Mouse (Mus musculus) thymus, adult 2 months (tissue): ENCODE measurements around the gene Stap1.

Experiments
- CTCF ChIP-seq: fragments of 200-500 bp; IDR thresholded peaks from 2 replicates; pipeline ENCODE4 v1.5.1; 2012; ENCODE audit warnings: mild to moderate bottlenecking, control low read depth, low read length, moderate library complexity, borderline replicate concordance; ENCODE audit not compliant: control insufficient read depth, poor library complexity, insufficient read depth; ENCODE audit errors: extremely low read depth
- POLR2A ChIP-seq: fragments of 200-500 bp; IDR thresholded peaks from 2 replicates; pipeline ENCODE4 v1.6.1; 2012; ENCODE audit warnings: mild to moderate bottlenecking, low read length, control low read depth, moderate library complexity; ENCODE audit not compliant: control insufficient read depth, poor library complexity, insufficient read depth; ENCODE audit errors: extremely low read depth

DNA sequence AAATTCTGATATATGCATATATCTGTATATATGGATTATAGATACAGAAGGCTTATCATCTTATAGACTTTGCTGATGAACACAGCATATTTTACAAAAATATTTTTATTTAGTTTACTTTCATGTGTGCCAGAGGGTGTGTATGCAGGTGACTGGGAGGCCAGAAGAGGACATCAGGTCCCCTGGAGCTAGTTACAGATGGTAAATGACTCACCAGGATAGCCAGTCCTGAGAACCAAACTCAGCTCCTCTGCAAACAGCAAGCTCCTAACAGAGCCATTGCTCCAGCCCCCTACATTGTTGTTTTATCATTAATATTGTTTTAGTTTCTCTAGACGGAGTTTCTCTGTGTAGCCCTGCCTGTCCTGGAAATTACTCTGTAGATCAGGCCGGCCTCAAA, 41.7 kb upstream of the Stap1 start:
- TF ChIP-seq CTCF (no peak), POLR2A (no peak)
